Comparison of ENCODE assay signal across 12 mouse cellular contexts in the genomic region with DNA sequence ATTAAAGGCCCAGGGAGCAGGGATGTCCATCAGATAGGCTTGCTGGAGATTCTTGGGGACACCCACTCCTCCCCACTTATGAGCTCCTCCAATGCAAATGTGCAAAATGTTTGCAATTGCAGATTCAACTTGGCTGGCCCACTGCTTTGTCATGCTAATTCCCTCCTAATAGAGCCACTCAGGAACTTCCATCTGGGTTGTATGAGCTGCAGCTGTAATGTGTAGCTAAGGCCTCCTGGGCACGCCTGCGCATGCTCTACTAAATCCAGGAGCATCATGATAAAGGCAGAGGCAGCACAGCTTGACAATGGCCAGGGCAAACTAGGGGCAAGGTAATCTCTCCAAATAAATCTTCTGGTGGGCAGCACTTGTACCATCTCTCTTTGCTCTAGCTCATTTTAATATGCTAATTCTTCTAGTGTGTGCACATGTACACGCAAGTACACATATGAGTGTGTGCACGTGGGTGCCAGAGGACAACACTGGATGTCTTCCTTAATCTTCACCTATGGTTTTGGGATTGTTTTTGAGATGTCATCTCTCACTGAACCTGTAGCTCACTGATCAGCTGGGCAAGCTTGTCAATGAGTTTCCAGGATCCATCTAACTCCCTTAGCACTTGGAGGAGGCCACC.
DNase-seq lines count a peak whose midpoint lies in the region; ATAC-seq lines count a peak whose summit lies in the region.
"Had no signal": no experiment of that assay in that cellular context is flagged by ENCODE, and none has a peak within 500 bp of the region (broad histone marks: within the 10 kb centered on the region; RNA-seq: fewer than 3 reads in every experiment).

No protein-coding gene starts in this region.

- ATAC-seq in kidney, embryonic 15.5 days (replicated peaks; ENCODE audit: low FRiP score): no peak
- ATAC-seq in kidney, embryonic 16.5 days (ENCODE audit: low FRiP score, low TSS enrichment): no peak
- peak; percentile 87 for ATAC-seq in hindbrain, embryonic 11.5 days (ENCODE audit: low FRiP score)
- peak; percentile 68; the same call in 1 of the 2 replicates for ATAC-seq in midbrain, embryonic 15.5 days (replicated peaks)
- ATAC-seq: intestine, embryonic 15.5 days had no signal

- H3K36me3 ChIP-seq in kidney, embryonic 15.5 days: no peaks in the 10 kb centered on the region
- no peaks in the 10 kb centered on the region for H3K36me3 ChIP-seq in kidney, embryonic 16.5 days (ENCODE audit: insufficient read depth, low read length)
- H3K36me3 ChIP-seq in embryonic facial prominence, embryonic 10.5 days (replicated peaks): peaks cover 10% of the 10 kb centered on the region
- H3K36me3 ChIP-seq in hindbrain, embryonic 11.5 days (ENCODE audit: control insufficient read depth, insufficient read depth, low read length): no peaks in the 10 kb centered on the region
- H3K36me3 ChIP-seq in midbrain, embryonic 15.5 days (replicated peaks): no peaks in the 10 kb centered on the region
- H3K36me3 ChIP-seq: intestine, embryonic 15.5 days; liver, embryonic 13.5 days had no signal

- H3K4me3 ChIP-seq in kidney, embryonic 15.5 days (replicated peaks): no peak overlapping the region
- no peak overlapping the region for H3K4me3 ChIP-seq in kidney, embryonic 16.5 days (ENCODE audit: low read length)
- H3K4me3 ChIP-seq in embryonic facial prominence, embryonic 10.5 days: no peak overlapping the region
- no peak overlapping the region for H3K4me3 ChIP-seq in hindbrain, embryonic 11.5 days (ENCODE audit: low read depth, low read length)
- no peak overlapping the region for H3K4me3 ChIP-seq in midbrain, embryonic 15.5 days
- H3K4me3 ChIP-seq: intestine, embryonic 15.5 days; liver, embryonic 13.5 days had no signal

- H3K27ac ChIP-seq in kidney, embryonic 15.5 days: peak overlapping the region; percentile 37; the same call in 1 of the 2 replicates
- no peak overlapping the region for H3K27ac ChIP-seq in kidney, embryonic 16.5 days (ENCODE audit: low read length)
- peak overlapping the region; percentile 54; the same call in 1 of the 2 replicates for H3K27ac ChIP-seq in embryonic facial prominence, embryonic 10.5 days (replicated peaks)
- no peak overlapping the region for H3K27ac ChIP-seq in hindbrain, embryonic 11.5 days (ENCODE audit: low read depth, low read length)
- H3K27ac ChIP-seq in midbrain, embryonic 15.5 days: no peak overlapping the region
- H3K27ac ChIP-seq: intestine, embryonic 15.5 days; liver, embryonic 13.5 days had no signal

- H3K9me3 ChIP-seq in kidney, embryonic 15.5 days (replicated peaks): no peaks in the 10 kb centered on the region
- H3K9me3 ChIP-seq in kidney, embryonic 16.5 days (ENCODE audit: low read length): no peaks in the 10 kb centered on the region
- H3K9me3 ChIP-seq in embryonic facial prominence, embryonic 10.5 days: no peaks in the 10 kb centered on the region
- no peaks in the 10 kb centered on the region for H3K9me3 ChIP-seq in hindbrain, embryonic 11.5 days (ENCODE audit: control insufficient read depth, low read length)
- no peaks in the 10 kb centered on the region for H3K9me3 ChIP-seq in midbrain, embryonic 15.5 days
- H3K9me3 ChIP-seq: intestine, embryonic 15.5 days; liver, embryonic 13.5 days had no signal

- no peaks in the 10 kb centered on the region for H3K27me3 ChIP-seq in kidney, embryonic 15.5 days
- H3K27me3 ChIP-seq in kidney, embryonic 16.5 days (ENCODE audit: insufficient read depth, low read length): no peaks in the 10 kb centered on the region
- H3K27me3 ChIP-seq in embryonic facial prominence, embryonic 10.5 days (replicated peaks; ENCODE audit: low read depth, poor library complexity, severe bottlenecking): no peaks in the 10 kb centered on the region
- H3K27me3 ChIP-seq in hindbrain, embryonic 11.5 days (ENCODE audit: control insufficient read depth, insufficient read depth, low read length): no peaks in the 10 kb centered on the region
- H3K27me3 ChIP-seq in midbrain, embryonic 15.5 days (replicated peaks): no peaks in the 10 kb centered on the region
- H3K27me3 ChIP-seq: intestine, embryonic 15.5 days; liver, embryonic 13.5 days had no signal

- H3K9ac ChIP-seq in kidney, embryonic 15.5 days: no peak overlapping the region
- no peak overlapping the region for H3K9ac ChIP-seq in kidney, embryonic 16.5 days (replicated peaks; ENCODE audit: low read length)
- no peak overlapping the region for H3K9ac ChIP-seq in hindbrain, embryonic 11.5 days (ENCODE audit: low read depth, low read length)
- H3K9ac ChIP-seq in midbrain, embryonic 15.5 days: no peak overlapping the region
- H3K9ac ChIP-seq: intestine, embryonic 15.5 days; liver, embryonic 13.5 days had no signal

- H3K4me1 ChIP-seq in kidney, embryonic 15.5 days: 0 out of 2 replicates have a peak, but pooled peaks cover 2% of the 10 kb centered on the region
- H3K4me1 ChIP-seq in kidney, embryonic 16.5 days (ENCODE audit: insufficient read depth, low read length): peaks cover 12% of the 10 kb centered on the region; the same call in 1 of the 2 replicates
- H3K4me1 ChIP-seq in embryonic facial prominence, embryonic 10.5 days: peaks cover 19% of the 10 kb centered on the region
- H3K4me1 ChIP-seq in hindbrain, embryonic 11.5 days (replicated peaks; ENCODE audit: control insufficient read depth, insufficient read depth, low read length): no peaks in the 10 kb centered on the region
- peaks cover 10% of the 10 kb centered on the region for H3K4me1 ChIP-seq in midbrain, embryonic 15.5 days
- H3K4me1 ChIP-seq: intestine, embryonic 15.5 days; liver, embryonic 13.5 days had no signal

- 92% methylated on average over 4 of the region's 4 CpGs for WGBS in kidney, embryonic 15.5 days
- 98% methylated on average over 4 of the region's 4 CpGs for WGBS in kidney, embryonic 16.5 days
- 88% methylated on average over 4 of the region's 4 CpGs for WGBS in embryonic facial prominence, embryonic 10.5 days
- WGBS in hindbrain, embryonic 11.5 days: 69% methylated on average over 4 of the region's 4 CpGs
- 56% methylated on average over 4 of the region's 4 CpGs for WGBS in midbrain, embryonic 15.5 days

- H3K4me2 ChIP-seq in kidney, embryonic 15.5 days: no peak overlapping the region
- no peak overlapping the region for H3K4me2 ChIP-seq in kidney, embryonic 16.5 days (replicated peaks; ENCODE audit: low read depth, low read length)
- no peak overlapping the region for H3K4me2 ChIP-seq in hindbrain, embryonic 11.5 days (replicated peaks; ENCODE audit: low read depth, low read length)
- no peak overlapping the region for H3K4me2 ChIP-seq in midbrain, embryonic 15.5 days
- H3K4me2 ChIP-seq: intestine, embryonic 15.5 days; liver, embryonic 13.5 days had no signal

- DNase-seq in embryonic facial prominence, embryonic 10.5 days (ENCODE audit: low spot score): no peak
- DNase-seq in hindbrain, embryonic 11.5 days (ENCODE audit: low spot score): peak; percentile 43
- DNase-seq in cerebellum, adult 8-10 months: no peak
- DNase-seq in spleen, adult 18-20 months: no peak
- DNase-seq in urinary bladder, postnatal 4 days (ENCODE audit: low spot score in 2 of 2): no peak
- DNase-seq: adrenal gland, postnatal 10 days; cerebellum, adult 11 months; liver, embryonic 13.5 days had no signal

Comparison
In these comparisons a context has a peak if more than half of its experiments do, and no peak if none do; other contexts are left out.
1. H3K27ac ChIP-seq: peak in kidney, embryonic 15.5 days (single experiment) and embryonic facial prominence, embryonic 10.5 days (single experiment); none in kidney, embryonic 16.5 days (single experiment), hindbrain, embryonic 11.5 days (single experiment) and midbrain, embryonic 15.5 days (single experiment).
2. ATAC-seq: peak in hindbrain, embryonic 11.5 days (single experiment) and midbrain, embryonic 15.5 days (single experiment); none in kidney, embryonic 15.5 days (single experiment) and kidney, embryonic 16.5 days (single experiment).